Mouse (Mus musculus): ENCODE data around the gene Slc25a35. TPM values are rescaled to one million over a fixed set of nuclear protein-coding genes. Genes with fewer than 3 reads are reported as not detected.
"Not testable (repeated sequence)": the region's sequence is repeated elsewhere in the genome, so short reads cannot be mapped to it uniquely, and the experiment has no call there.

The Slc25a35 gene
- polyA plus RNA-seq, 1 experiment from 2014 or later: 3.3 TPM

GRCm38 (mm10) chr11:69008182-69009121 is 40.5 kb downstream of the Slc25a35 start, which contains the start of gene Pfas:
TSS of gene Pfas (minus strand) at chr11:69008460.
- H3K4me1 ChIP-seq (replicated peaks; ENCODE audit: control insufficient read depth, insufficient read depth, low read length): peaks cover 13% of the 10 kb centered on the region
- peak within 1 kb of the TSS; percentile 70 for H3K4me2 ChIP-seq (ENCODE audit: low read depth, low read length)
- H3K9ac ChIP-seq (ENCODE audit: low read length): peak within 1 kb of the TSS; percentile 75
- 8% methylated on average over 38 of the region's 38 CpGs for WGBS
- peak; percentile 87 for ATAC-seq (ENCODE audit: low read depth)
- H3K4me3 ChIP-seq (ENCODE audit: low read length): peak within 1 kb of the TSS; percentile 75
- H3K27me3 ChIP-seq (ENCODE audit: control insufficient read depth, insufficient read depth, low read depth, low read length): no peaks in the 10 kb centered on the region
- H3K27ac ChIP-seq (ENCODE audit: low read length): peak within 1 kb of the TSS; percentile 63
- H3K36me3 ChIP-seq (ENCODE audit: control insufficient read depth, insufficient read depth, low read length): no peaks in the 10 kb centered on the region
- no peaks in the 10 kb centered on the region for H3K9me3 ChIP-seq (ENCODE audit: control insufficient read depth, low read length)

- Histone ChIP-seq H3K36me3 (ENCODE audit: control insufficient read depth, insufficient read depth, low read length) (no peaks in the 10 kb centered on the region), H3K27ac (ENCODE audit: low read length) (no peak overlapping the region), H3K9me3 (ENCODE audit: control insufficient read depth, low read length) (no peaks in the 10 kb centered on the region), H3K4me2 (ENCODE audit: low read depth, low read length) (no peak overlapping the region), H3K4me3 (ENCODE audit: low read length) (no peak overlapping the region), H3K4me1 (replicated peaks; ENCODE audit: control insufficient read depth, insufficient read depth, low read length) (peaks cover 13% of the 10 kb centered on the region), H3K27me3 (ENCODE audit: control insufficient read depth, insufficient read depth, low read depth, low read length) (no peaks in the 10 kb centered on the region), H3K9ac (ENCODE audit: low read length) (no peak overlapping the region)
- 70% methylated on average over 1 of the region's 1 CpGs for WGBS
- no peak for ATAC-seq (ENCODE audit: low read depth)
Measured at GRCm38 (mm10) chr11:69009508-69009907, 41.6 kb downstream of the Slc25a35 start.

GRCm38 (mm10) chr11:69010400-69011323 is 42.7 kb downstream of the Slc25a35 start:
- Histone ChIP-seq H3K36me3 (ENCODE audit: control insufficient read depth, insufficient read depth, low read length) (no peaks in the 10 kb centered on the region), H3K4me3 (ENCODE audit: low read length) (no peak overlapping the region), H3K27ac (ENCODE audit: low read length) (no peak overlapping the region), H3K4me1 (replicated peaks; ENCODE audit: control insufficient read depth, insufficient read depth, low read length) (peaks cover 14% of the 10 kb centered on the region), H3K9me3 (ENCODE audit: control insufficient read depth, low read length) (no peaks in the 10 kb centered on the region), H3K27me3 (ENCODE audit: control insufficient read depth, insufficient read depth, low read depth, low read length) (no peaks in the 10 kb centered on the region), H3K9ac (ENCODE audit: low read length) (no peak overlapping the region), H3K4me2 (ENCODE audit: low read depth, low read length) (no peak overlapping the region)
- ATAC-seq (ENCODE audit: low read depth): no peak
- WGBS: 82% methylated on average over 15 of the region's 15 CpGs

- Histone ChIP-seq H3K4me3 (ENCODE audit: low read length) (peak overlapping the region; percentile 59), H3K27ac (ENCODE audit: low read length) (0 out of 2 replicates have a peak overlapping the region, but pooled peaks have one; percentile 17), H3K4me1 (replicated peaks; ENCODE audit: control insufficient read depth, insufficient read depth, low read length) (peaks cover 14% of the 10 kb centered on the region), H3K4me2 (ENCODE audit: low read depth, low read length) (peak overlapping the region; percentile 79)
- H3K27me3 ChIP-seq (ENCODE audit: control insufficient read depth, insufficient read depth, low read depth, low read length); H3K9ac ChIP-seq (ENCODE audit: low read length); H3K9me3 ChIP-seq (ENCODE audit: control insufficient read depth, low read length); H3K36me3 ChIP-seq (ENCODE audit: control insufficient read depth, insufficient read depth, low read length); ATAC-seq (ENCODE audit: low read depth): not testable (repeated sequence)
- 57% methylated on average over 2 of the region's 2 CpGs for WGBS
Measured at GRCm38 (mm10) chr11:69011445-69011844, 43.5 kb downstream of the Slc25a35 start.

- no peaks in the 10 kb centered on the region for H3K9me3 ChIP-seq (ENCODE audit: control insufficient read depth, low read length)
- H3K36me3 ChIP-seq (ENCODE audit: control insufficient read depth, insufficient read depth, low read length): no peaks in the 10 kb centered on the region
- peak overlapping the region; percentile 59 for H3K4me3 ChIP-seq (ENCODE audit: low read length)
- H3K9ac ChIP-seq (ENCODE audit: low read length): peak overlapping the region; percentile 64
- WGBS: 1% methylated on average over 18 of the region's 18 CpGs
- peak overlapping the region; percentile 79 for H3K4me2 ChIP-seq (ENCODE audit: low read depth, low read length)
- H3K27ac ChIP-seq (ENCODE audit: low read length): peak overlapping the region; percentile 63
- H3K27me3 ChIP-seq (ENCODE audit: control insufficient read depth, insufficient read depth, low read depth, low read length): no peaks in the 10 kb centered on the region
- ATAC-seq (ENCODE audit: low read depth): peak; percentile 67
- peaks cover 19% of the 10 kb centered on the region for H3K4me1 ChIP-seq (replicated peaks; ENCODE audit: control insufficient read depth, insufficient read depth, low read length)
Measured at GRCm38 (mm10) chr11:69012071-69012601, 44.2 kb downstream of the Slc25a35 start.

GRCm38 (mm10) chr11:69015644-69016441 is 47.9 kb downstream of the Slc25a35 start, which contains the start of gene Ctc1:
TSS of gene Ctc1 (plus strand) at chr11:69015911.
- Histone ChIP-seq H3K9me3 (ENCODE audit: control insufficient read depth, low read length) (no peaks in the 10 kb centered on the region), H3K27ac (ENCODE audit: low read length) (peak within 1 kb of the TSS; percentile 93), H3K9ac (ENCODE audit: low read length) (peak within 1 kb of the TSS; percentile 83), H3K36me3 (ENCODE audit: control insufficient read depth, insufficient read depth, low read length) (no peaks in the 10 kb centered on the region), H3K27me3 (ENCODE audit: control insufficient read depth, insufficient read depth, low read depth, low read length) (no peaks in the 10 kb centered on the region), H3K4me1 (replicated peaks; ENCODE audit: control insufficient read depth, insufficient read depth, low read length) (peaks cover 13% of the 10 kb centered on the region), H3K4me2 (ENCODE audit: low read depth, low read length) (peak within 1 kb of the TSS; percentile 76), H3K4me3 (ENCODE audit: low read length) (peak within 1 kb of the TSS; percentile 70)
- peak; percentile 96 for ATAC-seq (ENCODE audit: low read depth)
- WGBS: 2% methylated on average over 38 of the region's 38 CpGs

GRCm38 (mm10) chr11:69016755-69017154 is 48.8 kb downstream of the Slc25a35 start:
- ATAC-seq (ENCODE audit: low read depth): no peak

GRCm38 (mm10) chr11:69020691-69021090 is 52.8 kb downstream of the Slc25a35 start:
- no peak overlapping the region for H3K4me2 ChIP-seq (ENCODE audit: low read depth, low read length)
- H3K27me3 ChIP-seq (ENCODE audit: control insufficient read depth, insufficient read depth, low read depth, low read length): no peaks in the 10 kb centered on the region
- no peak overlapping the region for H3K9ac ChIP-seq (ENCODE audit: low read length)
- H3K4me3 ChIP-seq (ENCODE audit: low read length): no peak overlapping the region
- peaks cover 8% of the 10 kb centered on the region for H3K4me1 ChIP-seq (replicated peaks; ENCODE audit: control insufficient read depth, insufficient read depth, low read length)
- H3K36me3 ChIP-seq (ENCODE audit: control insufficient read depth, insufficient read depth, low read length): peaks cover 36% of the 10 kb centered on the region
- ATAC-seq (ENCODE audit: low read depth): no peak
- no peak overlapping the region for H3K27ac ChIP-seq (ENCODE audit: low read length)
- no peaks in the 10 kb centered on the region for H3K9me3 ChIP-seq (ENCODE audit: control insufficient read depth, low read length)

More at GRCm38 (mm10) chr11:69016755-69017154, 48.8 kb downstream of the Slc25a35 start:
- no peaks in the 10 kb centered on the region for H3K27me3 ChIP-seq (ENCODE audit: control insufficient read depth, insufficient read depth, low read depth, low read length)
- peaks cover 10% of the 10 kb centered on the region for H3K4me1 ChIP-seq (replicated peaks; ENCODE audit: control insufficient read depth, insufficient read depth, low read length)
- H3K9me3 ChIP-seq (ENCODE audit: control insufficient read depth, low read length): no peaks in the 10 kb centered on the region
- H3K4me3 ChIP-seq (ENCODE audit: low read length): peak overlapping the region; percentile 70
- H3K9ac ChIP-seq (ENCODE audit: low read length): peak overlapping the region; percentile 83
- peak overlapping the region; percentile 76 for H3K4me2 ChIP-seq (ENCODE audit: low read depth, low read length)
- 53% methylated on average over 3 of the region's 3 CpGs for WGBS
- H3K36me3 ChIP-seq (ENCODE audit: control insufficient read depth, insufficient read depth, low read length): peaks cover under 1% of the 10 kb centered on the region
- no peak overlapping the region for H3K27ac ChIP-seq (ENCODE audit: low read length)
